Mouse (Mus musculus): ENCODE data around the gene Meig1. TPM values are rescaled to one million over a fixed set of nuclear protein-coding genes. Genes with fewer than 3 reads are reported as not detected.

The Meig1 gene
- polyA plus RNA-seq, 1 experiment from 2014 or later: not detected

Other genes starting within 250 kb of the Meig1 start
- 36.1 and 36.5 TPM in 2 replicates for gene Nmt2, start 138.4 kb downstream of the Meig1 start, polyA plus RNA-seq (2016; fragmentation: Nextera tagmentation; extraction: Ambion mirVana)
- 12.6 and 13.7 TPM in 2 replicates for gene Rpp38, start 90.0 kb downstream of the Meig1 start, polyA plus RNA-seq (2016; fragmentation: Nextera tagmentation; extraction: Ambion mirVana)
- 0.53 and 0.72 TPM in 2 replicates for gene Acbd7, start 86.5 kb downstream of the Meig1 start, polyA plus RNA-seq (2016; fragmentation: Nextera tagmentation; extraction: Ambion mirVana)
- not detected in 2 replicates for gene Olah, start 25.4 kb downstream of the Meig1 start, polyA plus RNA-seq (2016; fragmentation: Nextera tagmentation; extraction: Ambion mirVana)
- 4.4 and 4.6 TPM in 2 replicates for gene Dclre1c, start 1.5 kb upstream of the Meig1 start, polyA plus RNA-seq (2016; fragmentation: Nextera tagmentation; extraction: Ambion mirVana)
- 11.6 and 11.9 TPM in 2 replicates for gene Suv39h2, start 52.4 kb upstream of the Meig1 start, polyA plus RNA-seq (2016; fragmentation: Nextera tagmentation; extraction: Ambion mirVana)
- 6.4 and 7.3 TPM in 2 replicates for gene Gm45902, start 90.1 kb upstream of the Meig1 start, polyA plus RNA-seq (2016; fragmentation: Nextera tagmentation; extraction: Ambion mirVana)
- 81.3 and 85.9 TPM in 2 replicates for gene Hspa14, start 90.2 kb upstream of the Meig1 start, polyA plus RNA-seq (2016; fragmentation: Nextera tagmentation; extraction: Ambion mirVana)
- 0.18 and 0.24 TPM in 2 replicates for gene Cdnf, start 90.4 kb upstream of the Meig1 start, polyA plus RNA-seq (2016; fragmentation: Nextera tagmentation; extraction: Ambion mirVana)
- 32.5 and 34.7 TPM in 2 replicates for gene Fam107b, start 147.8 kb upstream of the Meig1 start, polyA plus RNA-seq (2016; fragmentation: Nextera tagmentation; extraction: Ambion mirVana)